Mouse (Mus musculus): ENCODE results near the gene Rsrc1. TPM values are rescaled to one million over a fixed set of nuclear protein-coding genes. Genes with fewer than 3 reads are reported as not detected.
"Not testable (repeated sequence)": the region's sequence is repeated elsewhere in the genome, so short reads cannot be mapped to it uniquely, and the experiment has no call there.

The Rsrc1 gene
- total RNA-seq, 1 experiment from 2014 or later: 36.8 TPM

GRCm38 (mm10) chr3:67197179-67197578 is 216.0 kb downstream of the Rsrc1 start:
- no peak for ATAC-seq (replicated peaks; ENCODE audit: insufficient number of reproducible peaks, low FRiP score, low TSS enrichment, poor library complexity, severe bottlenecking)

- ATAC-seq (replicated peaks; ENCODE audit: insufficient number of reproducible peaks, low FRiP score, low TSS enrichment, poor library complexity, severe bottlenecking): no peak
Measured at GRCm38 (mm10) chr3:67213047-67213457, 231.9 kb downstream of the Rsrc1 start.

GRCm38 (mm10) chr3:67232617-67233241 is 251.5 kb downstream of the Rsrc1 start:
- ATAC-seq (replicated peaks; ENCODE audit: insufficient number of reproducible peaks, low FRiP score, low TSS enrichment, poor library complexity, severe bottlenecking): no peak

- ATAC-seq (replicated peaks; ENCODE audit: insufficient number of reproducible peaks, low FRiP score, low TSS enrichment, poor library complexity, severe bottlenecking): not testable (repeated sequence)
Measured at GRCm38 (mm10) chr3:67242451-67242850, 261.3 kb downstream of the Rsrc1 start.

- no peak for ATAC-seq (replicated peaks; ENCODE audit: insufficient number of reproducible peaks, low FRiP score, low TSS enrichment, poor library complexity, severe bottlenecking)
Measured at GRCm38 (mm10) chr3:67267448-67267847, 286.3 kb downstream of the Rsrc1 start.

GRCm38 (mm10) chr3:67279781-67280180 is 298.6 kb downstream of the Rsrc1 start:
- ATAC-seq (replicated peaks; ENCODE audit: insufficient number of reproducible peaks, low FRiP score, low TSS enrichment, poor library complexity, severe bottlenecking): no peak

GRCm38 (mm10) chr3:67280247-67280646 is 299.1 kb downstream of the Rsrc1 start:
- no peak for ATAC-seq (replicated peaks; ENCODE audit: insufficient number of reproducible peaks, low FRiP score, low TSS enrichment, poor library complexity, severe bottlenecking)

GRCm38 (mm10) chr3:67284039-67284438 is 302.8 kb downstream of the Rsrc1 start:
- ATAC-seq (replicated peaks; ENCODE audit: insufficient number of reproducible peaks, low FRiP score, low TSS enrichment, poor library complexity, severe bottlenecking): no peak

- ATAC-seq (replicated peaks; ENCODE audit: insufficient number of reproducible peaks, low FRiP score, low TSS enrichment, poor library complexity, severe bottlenecking): no peak
Measured at GRCm38 (mm10) chr3:67284848-67285247, 303.7 kb downstream of the Rsrc1 start.

GRCm38 (mm10) chr3:67288664-67289063 is 307.5 kb downstream of the Rsrc1 start:
- ATAC-seq (replicated peaks; ENCODE audit: insufficient number of reproducible peaks, low FRiP score, low TSS enrichment, poor library complexity, severe bottlenecking): no peak

- ATAC-seq (replicated peaks; ENCODE audit: insufficient number of reproducible peaks, low FRiP score, low TSS enrichment, poor library complexity, severe bottlenecking): no peak
Measured at GRCm38 (mm10) chr3:67289482-67289881, 308.3 kb downstream of the Rsrc1 start.

- no peak for ATAC-seq (replicated peaks; ENCODE audit: insufficient number of reproducible peaks, low FRiP score, low TSS enrichment, poor library complexity, severe bottlenecking)
Measured at GRCm38 (mm10) chr3:67308725-67309124, 327.5 kb downstream of the Rsrc1 start.

GRCm38 (mm10) chr3:67309644-67310311 is 328.6 kb downstream of the Rsrc1 start:
- ATAC-seq (replicated peaks; ENCODE audit: insufficient number of reproducible peaks, low FRiP score, low TSS enrichment, poor library complexity, severe bottlenecking): no peak

- ATAC-seq (replicated peaks; ENCODE audit: insufficient number of reproducible peaks, low FRiP score, low TSS enrichment, poor library complexity, severe bottlenecking): no peak
Measured at GRCm38 (mm10) chr3:67311436-67311835, 330.2 kb downstream of the Rsrc1 start.

- ATAC-seq (replicated peaks; ENCODE audit: insufficient number of reproducible peaks, low FRiP score, low TSS enrichment, poor library complexity, severe bottlenecking): no peak
Measured at GRCm38 (mm10) chr3:67322422-67322821, 341.2 kb downstream of the Rsrc1 start.

GRCm38 (mm10) chr3:67339558-67339957 is 358.4 kb downstream of the Rsrc1 start:
- ATAC-seq (replicated peaks; ENCODE audit: insufficient number of reproducible peaks, low FRiP score, low TSS enrichment, poor library complexity, severe bottlenecking): no peak

- no peak for ATAC-seq (replicated peaks; ENCODE audit: insufficient number of reproducible peaks, low FRiP score, low TSS enrichment, poor library complexity, severe bottlenecking)
Measured at GRCm38 (mm10) chr3:67340921-67341320, 359.7 kb downstream of the Rsrc1 start.

- ATAC-seq (replicated peaks; ENCODE audit: insufficient number of reproducible peaks, low FRiP score, low TSS enrichment, poor library complexity, severe bottlenecking): no peak
Measured at GRCm38 (mm10) chr3:67343004-67343662, 361.9 kb downstream of the Rsrc1 start.

GRCm38 (mm10) chr3:67344599-67344998 is 363.4 kb downstream of the Rsrc1 start:
- no peak for ATAC-seq (replicated peaks; ENCODE audit: insufficient number of reproducible peaks, low FRiP score, low TSS enrichment, poor library complexity, severe bottlenecking)

- ATAC-seq (replicated peaks; ENCODE audit: insufficient number of reproducible peaks, low FRiP score, low TSS enrichment, poor library complexity, severe bottlenecking): no peak
Measured at GRCm38 (mm10) chr3:67346674-67347073, 365.5 kb downstream of the Rsrc1 start.
